Mouse (Mus musculus) E14TG2a.4 (cell line): Measurements from ENCODE around the gene Cmip.

Source experiments
- CTCF ChIP-seq: conservative IDR thresholded peaks from 2 replicates; pipeline ENCODE4 v1.5.1; 2014; ENCODE audit warnings: low read length
- NANOG ChIP-seq: IDR thresholded peaks from 2 replicates; pipeline ENCODE4 v1.6.1; 2014; ENCODE audit warnings: borderline replicate concordance, low read length, mixed read lengths

- TF ChIP-seq CTCF: no peak
- no peak for TF ChIP-seq NANOG
Observed at GRCm38 (mm10) chr8:117334058-117334747, 77.3 kb downstream of the Cmip start.
